ENCODE assay signal across 15 mouse cellular contexts in genomic region chr16:6769495-6770237, GRCm38 (mm10).
DNase-seq lines count a peak whose midpoint lies in the region; ATAC-seq lines count a peak whose summit lies in the region.
"Had no signal": no experiment of that assay in that cellular context is flagged by ENCODE, and none has a peak within 500 bp of the region (broad histone marks: within the 10 kb centered on the region; RNA-seq: fewer than 3 reads in every experiment).

No protein-coding gene starts in this region.

- peaks cover 11% of the 10 kb centered on the region for H3K4me1 ChIP-seq in hindbrain, embryonic 10.5 days (replicated peaks)
- H3K4me1 ChIP-seq in hindbrain, embryonic 12.5 days, result 0 out of 2 replicates have a peak, but pooled peaks cover 5% of the 10 kb centered on the region
- 0 out of 2 replicates have a peak, but pooled peaks cover 2% of the 10 kb centered on the region for H3K4me1 ChIP-seq in neural tube, embryonic 11.5 days (ENCODE audit: control insufficient read depth, insufficient read depth, low read length)
- H3K4me1 ChIP-seq in limb, embryonic 13.5 days, result peaks cover 20% of the 10 kb centered on the region
- H3K4me1 ChIP-seq: liver, embryonic 15.5 days had no signal

- no peaks in the 10 kb centered on the region for H3K36me3 ChIP-seq in hindbrain, embryonic 10.5 days
- H3K36me3 ChIP-seq in hindbrain, embryonic 12.5 days, result no peaks in the 10 kb centered on the region
- no peaks in the 10 kb centered on the region for H3K36me3 ChIP-seq in neural tube, embryonic 11.5 days (ENCODE audit: control insufficient read depth, insufficient read depth, low read length)
- no peaks in the 10 kb centered on the region for H3K36me3 ChIP-seq in limb, embryonic 13.5 days
- H3K36me3 ChIP-seq: liver, embryonic 15.5 days had no signal

- no peak overlapping the region for H3K9ac ChIP-seq in hindbrain, embryonic 12.5 days
- no peak overlapping the region for H3K9ac ChIP-seq in neural tube, embryonic 11.5 days (ENCODE audit: low read length)
- H3K9ac ChIP-seq in limb, embryonic 13.5 days, result no peak overlapping the region
- H3K9ac ChIP-seq: liver, embryonic 15.5 days had no signal

- no peak for DNase-seq in hindbrain, embryonic 10.5 days (ENCODE audit: low spot score)
- no peak for DNase-seq in neural tube, embryonic 11.5 days (ENCODE audit: low spot score)
- DNase-seq in neural tube, embryonic 10.5 days (ENCODE audit: extremely low spot score, low spot score), result no peak
- no peak for DNase-seq in heart, adult 11 months
- DNase-seq in adrenal gland, adult 8-10 months, result no peak
- DNase-seq: adrenal gland, postnatal 14 days; heart, postnatal 14 days; kidney, adult 2 months; right cerebral cortex, postnatal 14 days; thymus, postnatal 4 days had no signal

- 88% methylated on average over 14 of the region's 14 CpGs for WGBS in hindbrain, embryonic 10.5 days
- WGBS in hindbrain, embryonic 12.5 days, result 81% methylated on average over 14 of the region's 14 CpGs
- WGBS in neural tube, embryonic 11.5 days, result 70% methylated on average over 14 of the region's 14 CpGs
- 36% methylated on average over 14 of the region's 14 CpGs for WGBS in limb, embryonic 13.5 days

- no peak overlapping the region for H3K4me3 ChIP-seq in hindbrain, embryonic 10.5 days
- H3K4me3 ChIP-seq in hindbrain, embryonic 12.5 days, result no peak overlapping the region
- no peak overlapping the region for H3K4me3 ChIP-seq in neural tube, embryonic 11.5 days (ENCODE audit: low read depth, low read length)
- H3K4me3 ChIP-seq in limb, embryonic 13.5 days, result no peak overlapping the region
- H3K4me3 ChIP-seq: layer of hippocampus, adult 2 months; liver, embryonic 15.5 days had no signal

- ATAC-seq in hindbrain, embryonic 12.5 days (ENCODE audit: low FRiP score), result no peak
- ATAC-seq in neural tube, embryonic 11.5 days (ENCODE audit: insufficient read depth, low FRiP score, low TSS enrichment), result no peak
- peak; percentile 76 for ATAC-seq in limb, embryonic 13.5 days (ENCODE audit: low FRiP score, low read depth)

- H3K4me2 ChIP-seq in hindbrain, embryonic 12.5 days (replicated peaks), result no peak overlapping the region
- no peak overlapping the region for H3K4me2 ChIP-seq in neural tube, embryonic 11.5 days (ENCODE audit: low read depth)
- no peak overlapping the region for H3K4me2 ChIP-seq in limb, embryonic 13.5 days (replicated peaks)
- H3K4me2 ChIP-seq: liver, embryonic 15.5 days had no signal

- H3K27me3 ChIP-seq in hindbrain, embryonic 10.5 days (ENCODE audit: insufficient read depth, poor library complexity, severe bottlenecking), result no peaks in the 10 kb centered on the region
- H3K27me3 ChIP-seq in hindbrain, embryonic 12.5 days, result no peaks in the 10 kb centered on the region
- H3K27me3 ChIP-seq in neural tube, embryonic 11.5 days (ENCODE audit: control insufficient read depth, insufficient read depth, low read length), result no peaks in the 10 kb centered on the region
- no peaks in the 10 kb centered on the region for H3K27me3 ChIP-seq in limb, embryonic 13.5 days
- H3K27me3 ChIP-seq: liver, embryonic 15.5 days had no signal

- H3K9me3 ChIP-seq in hindbrain, embryonic 10.5 days, result no peaks in the 10 kb centered on the region
- H3K9me3 ChIP-seq in hindbrain, embryonic 12.5 days (replicated peaks), result no peaks in the 10 kb centered on the region
- H3K9me3 ChIP-seq in neural tube, embryonic 11.5 days (ENCODE audit: control insufficient read depth, low read length), result no peaks in the 10 kb centered on the region
- no peaks in the 10 kb centered on the region for H3K9me3 ChIP-seq in limb, embryonic 13.5 days
- H3K9me3 ChIP-seq: liver, embryonic 15.5 days had no signal

- peak overlapping the region; percentile 45; the same call in 1 of the 2 replicates for H3K27ac ChIP-seq in hindbrain, embryonic 10.5 days
- H3K27ac ChIP-seq in hindbrain, embryonic 12.5 days, result no peak overlapping the region
- H3K27ac ChIP-seq in neural tube, embryonic 11.5 days (ENCODE audit: low read depth, low read length), result 0 out of 2 replicates have a peak overlapping the region, but pooled peaks have one; percentile 20
- no peak overlapping the region for H3K27ac ChIP-seq in limb, embryonic 13.5 days
- H3K27ac ChIP-seq: layer of hippocampus, adult 2 months; liver, embryonic 15.5 days; macrophage had no signal

Comparison
In these comparisons a context has a peak if more than half of its experiments do, and no peak if none do; other contexts are left out.
1. H3K27ac ChIP-seq: peak in hindbrain, embryonic 10.5 days (single experiment) and neural tube, embryonic 11.5 days (single experiment); none in hindbrain, embryonic 12.5 days (single experiment) and limb, embryonic 13.5 days (single experiment).